Mouse (Mus musculus) heart, embryonic 13.5 days (tissue): Measurements from ENCODE around the gene Slc15a1. TPM values are rescaled to one million over a fixed set of nuclear protein-coding genes. Genes with fewer than 3 reads are reported as not detected.
A peak's percentile ranks its signal among the peaks of the same experiment; 100 is the strongest.

Source experiments
- ATAC-seq: fragments of 200-750 bp; cut with Nextera tagmentation; 2 replicates; pipeline ENCODE4 v1.8.0; 2017; ENCODE audit warnings: moderate TSS enrichment; ENCODE audit not compliant: insufficient number of reproducible peaks, low FRiP score, low TSS enrichment; ENCODE audit errors: extremely low read depth
- H3K27ac ChIP-seq: fragments of 300-500 bp; sonication (generic); replicated peaks from 2 replicates; pipeline ENCODE4 v1.5.1; 2015; ENCODE audit warnings: moderate library complexity, mild to moderate bottlenecking, inconsistent platforms
- H3K27me3 ChIP-seq: fragments of 300-500 bp; sonication (generic); replicated peaks from 2 replicates; pipeline ENCODE4 v1.6.1; 2015; ENCODE audit warnings: mild to moderate bottlenecking, inconsistent platforms
- H3K36me3 ChIP-seq: fragments of 300-500 bp; sonication (generic); 2 replicates; pipeline ENCODE4 v1.6.1; 2015; ENCODE audit warnings: mild to moderate bottlenecking, inconsistent platforms
- H3K4me1 ChIP-seq: fragments of 300-500 bp; sonication (generic); 2 replicates; pipeline ENCODE4 v1.6.1; 2015; ENCODE audit warnings: inconsistent platforms
- H3K4me2 ChIP-seq: fragments of 300-500 bp; sonication (generic); 2 replicates; pipeline ENCODE4 v1.6.1; 2015; ENCODE audit warnings: inconsistent platforms, mild to moderate bottlenecking, moderate library complexity
- H3K4me3 ChIP-seq: fragments of 300-500 bp; sonication (generic); 2 replicates; pipeline ENCODE4 v1.5.1; 2015; ENCODE audit warnings: moderate library complexity, mild to moderate bottlenecking, inconsistent platforms
- H3K9ac ChIP-seq: fragments of 300-500 bp; sonication (generic); 2 replicates; pipeline ENCODE4 v1.6.1; 2015; ENCODE audit warnings: inconsistent platforms, mild to moderate bottlenecking, moderate library complexity
- H3K9me3 ChIP-seq: fragments of 300-500 bp; sonication (generic); 2 replicates; pipeline ENCODE4 v1.6.1; 2016; ENCODE audit warnings: inconsistent platforms
- WGBS: fragments of 180-500 bp; shearing (Covaris S2); methylation state at CpG from one replicate; pipeline ENCODE4 v1.1.7; 2015; ENCODE audit warnings: mixed read lengths; 5-methylcytosine and 5-hydroxymethylcytosine counted together
- polyA plus RNA-seq: library from polyadenylated mRNA; unstranded; fragments of >200 nt; fragmentation: Nextera tagmentation; extraction: Ambion mirVana; gene quantifications from 2 replicates; pipeline ENCODE4 v1.2.1, GENCODE M21; 2015

The Slc15a1 gene
- 0.06 TPM in 1 of 2 replicates, not detected in the other for polyA plus RNA-seq

GRCm38 (mm10) chr14:121504781-121505484, at the start of gene Slc15a1:
Gene Slc15a1 (minus strand): TSS chr14:121505252.
- WGBS: 10% methylated on average over 33 of the region's 33 CpGs
- ATAC-seq: no peak
- H3K9ac ChIP-seq: peak within 1 kb of the TSS; percentile 67

GRCm38 (mm10) chr14:121553785-121554184, 48.7 kb upstream of the Slc15a1 start:
- no peak for ATAC-seq
- H3K4me1 ChIP-seq: peaks cover 7% of the 10 kb centered on the region; the same call in 1 of the 2 replicates
- H3K4me3 ChIP-seq: no peak overlapping the region
- H3K36me3 ChIP-seq: peaks cover 14% of the 10 kb centered on the region
- no peak overlapping the region for H3K9ac ChIP-seq
- H3K27me3 ChIP-seq: no peaks in the 10 kb centered on the region
- no peaks in the 10 kb centered on the region for H3K9me3 ChIP-seq
- H3K4me2 ChIP-seq: no peak overlapping the region
- H3K27ac ChIP-seq: no peak overlapping the region

More at GRCm38 (mm10) chr14:121504781-121505484, at the start of gene Slc15a1:
- Histone ChIP-seq H3K9me3 (no peaks in the 10 kb centered on the region), H3K36me3 (no peaks in the 10 kb centered on the region), H3K27ac (no peak within 1 kb of the TSS), H3K4me2 (peak within 1 kb of the TSS; percentile 69), H3K4me1 (peaks cover 14% of the 10 kb centered on the region), H3K4me3 (peak within 1 kb of the TSS; percentile 42), H3K27me3 (peaks cover 44% of the 10 kb centered on the region)

- ATAC-seq: no peak
- H3K27ac ChIP-seq: no peak overlapping the region
- H3K9me3 ChIP-seq: no peaks in the 10 kb centered on the region
- H3K4me2 ChIP-seq: no peak overlapping the region
- H3K36me3 ChIP-seq: peaks cover 17% of the 10 kb centered on the region
- no peak overlapping the region for H3K9ac ChIP-seq
- peaks cover 13% of the 10 kb centered on the region for H3K4me1 ChIP-seq
- 79% methylated on average over 5 of the region's 5 CpGs for WGBS
- no peak overlapping the region for H3K4me3 ChIP-seq
- H3K27me3 ChIP-seq: no peaks in the 10 kb centered on the region
Measured at GRCm38 (mm10) chr14:121552586-121552985, 47.5 kb upstream of the Slc15a1 start.

GRCm38 (mm10) chr14:121549834-121550233, 44.8 kb upstream of the Slc15a1 start:
- H3K36me3 ChIP-seq: peaks cover 28% of the 10 kb centered on the region
- no peak overlapping the region for H3K4me3 ChIP-seq
- 61% methylated on average over 6 of the region's 6 CpGs for WGBS
- no peak overlapping the region for H3K4me2 ChIP-seq
- ATAC-seq: no peak
- no peaks in the 10 kb centered on the region for H3K9me3 ChIP-seq
- H3K9ac ChIP-seq: no peak overlapping the region
- H3K4me1 ChIP-seq: peaks cover 19% of the 10 kb centered on the region
- H3K27me3 ChIP-seq: no peaks in the 10 kb centered on the region
- no peak overlapping the region for H3K27ac ChIP-seq

GRCm38 (mm10) chr14:121547745-121548144, 42.7 kb upstream of the Slc15a1 start:
- Histone ChIP-seq H3K9me3 (no peaks in the 10 kb centered on the region), H3K27me3 (no peaks in the 10 kb centered on the region), H3K9ac (no peak overlapping the region), H3K4me1 (peaks cover 12% of the 10 kb centered on the region), H3K36me3 (peaks cover 26% of the 10 kb centered on the region), H3K27ac (peak overlapping the region; percentile 43), H3K4me2 (no peak overlapping the region), H3K4me3 (no peak overlapping the region)
- WGBS: 50% methylated on average over 7 of the region's 7 CpGs
- ATAC-seq: no peak

- Histone ChIP-seq H3K27ac (no peak overlapping the region), H3K36me3 (peaks cover 26% of the 10 kb centered on the region), H3K4me1 (peaks cover 14% of the 10 kb centered on the region), H3K27me3 (no peaks in the 10 kb centered on the region), H3K9ac (no peak overlapping the region), H3K4me3 (no peak overlapping the region), H3K4me2 (no peak overlapping the region), H3K9me3 (no peaks in the 10 kb centered on the region)
- 76% methylated on average over 5 of the region's 5 CpGs for WGBS
- no peak for ATAC-seq
Measured at GRCm38 (mm10) chr14:121546621-121547020, 41.6 kb upstream of the Slc15a1 start.

GRCm38 (mm10) chr14:121545551-121546331, 40.7 kb upstream of the Slc15a1 start:
- Histone ChIP-seq H3K36me3 (peaks cover 26% of the 10 kb centered on the region), H3K9me3 (no peaks in the 10 kb centered on the region), H3K27me3 (no peaks in the 10 kb centered on the region), H3K27ac (no peak overlapping the region), H3K4me1 (peaks cover 22% of the 10 kb centered on the region), H3K9ac (no peak overlapping the region), H3K4me3 (no peak overlapping the region), H3K4me2 (no peak overlapping the region)
- 80% methylated on average over 14 of the region's 14 CpGs for WGBS
- no peak for ATAC-seq

- H3K9me3 ChIP-seq: 0 out of 2 replicates have a peak, but pooled peaks cover 6% of the 10 kb centered on the region
- H3K4me3 ChIP-seq: no peak overlapping the region
- no peak for ATAC-seq
- peaks cover 9% of the 10 kb centered on the region for H3K36me3 ChIP-seq
- peaks cover 10% of the 10 kb centered on the region for H3K4me1 ChIP-seq
- WGBS: 47% methylated on average over 7 of the region's 7 CpGs
- H3K4me2 ChIP-seq: 0 out of 2 replicates have a peak overlapping the region, but pooled peaks have one; percentile 10
- H3K27ac ChIP-seq: no peak overlapping the region
- H3K27me3 ChIP-seq: no peaks in the 10 kb centered on the region
- no peak overlapping the region for H3K9ac ChIP-seq
Measured at GRCm38 (mm10) chr14:121541262-121541661, 36.2 kb upstream of the Slc15a1 start.

GRCm38 (mm10) chr14:121534501-121534900, 29.4 kb upstream of the Slc15a1 start:
- 87% methylated on average over 3 of the region's 3 CpGs for WGBS
- no peak for ATAC-seq
- Histone ChIP-seq H3K9ac (no peak overlapping the region), H3K27me3 (no peaks in the 10 kb centered on the region; the same call in 1 of the 2 replicates), H3K9me3 (0 out of 2 replicates have a peak, but pooled peaks cover 5% of the 10 kb centered on the region), H3K36me3 (no peaks in the 10 kb centered on the region), H3K4me3 (no peak overlapping the region), H3K27ac (no peak overlapping the region), H3K4me1 (no peaks in the 10 kb centered on the region), H3K4me2 (no peak overlapping the region)

GRCm38 (mm10) chr14:121530853-121531252, 25.8 kb upstream of the Slc15a1 start:
- H3K4me2 ChIP-seq: no peak overlapping the region
- 79% methylated on average over 9 of the region's 9 CpGs for WGBS
- H3K4me1 ChIP-seq: no peaks in the 10 kb centered on the region
- no peaks in the 10 kb centered on the region for H3K9me3 ChIP-seq
- no peaks in the 10 kb centered on the region for H3K36me3 ChIP-seq
- no peak overlapping the region for H3K9ac ChIP-seq
- no peaks in the 10 kb centered on the region; the same call in 1 of the 2 replicates for H3K27me3 ChIP-seq
- no peak overlapping the region for H3K4me3 ChIP-seq
- no peak overlapping the region for H3K27ac ChIP-seq
- no peak for ATAC-seq

- no peak for ATAC-seq
Measured at GRCm38 (mm10) chr14:121527883-121528282, 22.8 kb upstream of the Slc15a1 start.

More at GRCm38 (mm10) chr14:121527883-121528282, 22.8 kb upstream of the Slc15a1 start:
- Histone ChIP-seq H3K9ac (no peak overlapping the region), H3K27me3 (no peaks in the 10 kb centered on the region; the same call in 1 of the 2 replicates), H3K4me3 (no peak overlapping the region), H3K4me2 (no peak overlapping the region), H3K4me1 (no peaks in the 10 kb centered on the region), H3K9me3 (no peaks in the 10 kb centered on the region), H3K27ac (no peak overlapping the region), H3K36me3 (no peaks in the 10 kb centered on the region)
- 71% methylated on average over 3 of the region's 3 CpGs for WGBS
